Mouse (Mus musculus): ENCODE results near the gene Polr1c.

Polr1c gene

DNA sequence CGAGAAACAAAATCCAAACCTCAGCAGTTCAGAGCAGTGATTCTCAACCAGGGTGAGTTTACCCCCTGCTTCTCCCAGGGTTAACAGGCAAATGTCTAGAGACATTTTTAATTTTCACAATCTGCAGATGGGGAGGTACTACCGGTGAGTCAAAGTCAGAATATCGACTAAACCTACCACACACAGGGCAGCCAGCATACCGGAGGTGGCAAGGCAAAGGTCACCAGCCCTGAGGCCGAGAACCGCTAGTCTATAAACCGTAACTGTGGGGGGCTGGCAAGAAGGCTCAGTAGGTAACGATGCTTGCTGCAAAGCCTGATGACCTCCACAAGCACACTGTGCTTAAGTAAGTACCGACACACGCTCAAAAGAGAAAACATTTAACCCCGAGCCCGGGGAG, 17.6 kb upstream of the Polr1c start:
- no peak for DNase-seq

DNA sequence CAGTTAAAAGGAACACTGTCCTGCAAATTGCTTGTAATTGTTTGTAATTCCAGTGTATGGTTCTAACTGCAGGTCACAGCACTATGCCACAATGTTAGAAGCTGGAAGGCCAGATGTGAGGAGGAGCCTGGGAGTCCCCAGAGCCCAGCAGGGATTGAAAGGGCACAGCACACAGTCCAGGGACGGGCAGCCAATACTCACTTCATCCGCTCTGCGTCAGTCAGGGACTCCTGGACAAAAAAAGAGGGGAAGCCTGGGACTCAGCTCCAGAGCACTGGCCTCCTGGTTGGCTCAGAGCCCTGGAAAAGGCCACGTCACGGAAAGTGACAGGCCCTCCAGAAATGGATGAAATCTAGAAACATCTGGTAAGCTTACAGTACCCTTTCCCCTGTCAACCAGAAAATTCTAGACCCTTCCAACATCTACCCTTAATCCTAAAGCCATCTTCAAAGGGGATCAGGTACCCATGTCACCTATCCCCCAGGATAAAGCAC, 14.4 kb upstream of the Polr1c start:
- no peak for DNase-seq

DNA sequence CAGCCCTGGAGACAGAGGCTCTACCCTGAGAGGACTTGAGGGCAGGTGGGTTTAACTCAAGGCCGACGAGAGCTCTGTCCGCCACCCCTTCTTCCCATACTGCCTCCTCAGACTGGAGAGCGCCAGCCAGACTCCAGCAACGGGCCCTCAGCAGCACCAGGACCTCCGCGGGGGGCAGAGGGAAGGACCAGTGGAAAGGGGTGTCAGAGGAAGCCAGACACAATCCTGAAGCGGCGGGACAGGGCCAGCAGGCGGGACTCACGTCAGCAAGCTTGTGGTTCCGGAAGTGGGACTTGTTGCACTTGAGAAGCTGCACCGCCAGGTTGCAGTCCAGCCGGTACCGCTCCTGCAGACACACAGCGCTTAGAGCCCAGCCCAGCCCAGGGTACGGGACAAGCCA, 11.8 kb upstream of the Polr1c start:
- DNase-seq, result no peak

DNA sequence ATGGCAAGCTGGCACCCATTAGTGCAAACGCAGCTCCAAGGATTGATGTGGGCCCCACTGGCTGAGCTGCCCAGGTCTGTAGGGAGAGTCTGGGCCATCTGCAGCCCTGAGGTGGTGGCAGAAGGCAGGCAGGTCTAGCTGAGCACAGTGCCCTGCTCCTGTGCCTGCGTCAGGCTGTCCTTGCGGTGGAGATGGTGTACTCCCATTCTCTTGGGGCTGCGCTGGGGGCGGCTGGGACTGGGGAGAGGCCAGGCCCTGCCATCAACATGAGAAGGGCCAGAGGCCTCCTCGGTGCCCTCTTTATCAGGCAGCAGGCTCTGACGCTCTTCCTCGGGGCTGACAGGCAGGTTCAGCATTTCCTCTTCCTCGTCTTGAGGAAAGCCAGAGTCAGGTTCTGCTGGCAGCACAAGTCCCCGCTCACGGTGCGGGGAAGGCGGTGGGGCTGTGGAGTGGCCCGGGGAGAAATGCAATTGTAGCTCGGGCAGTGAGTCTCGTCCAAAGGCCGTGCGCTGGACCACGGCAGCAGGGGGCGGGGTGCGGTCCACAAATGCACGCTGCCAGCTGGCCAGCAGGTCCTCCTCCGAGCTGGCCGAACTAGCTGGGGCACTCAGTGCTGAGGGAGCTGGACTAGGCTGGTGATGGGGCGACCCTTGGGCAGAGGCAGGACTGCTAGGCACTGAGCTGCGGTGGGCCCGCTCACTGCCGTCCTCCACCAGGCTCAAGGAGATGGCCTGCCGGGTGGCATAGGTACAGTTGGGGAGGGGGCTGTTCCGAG, 10.6 kb upstream of the Polr1c start:
- DNase-seq, result no peak

- no peak for DNase-seq
Observed at GRCm38 (mm10) chr17:46255147-46255546, 7.3 kb upstream of the Polr1c start.

DNA sequence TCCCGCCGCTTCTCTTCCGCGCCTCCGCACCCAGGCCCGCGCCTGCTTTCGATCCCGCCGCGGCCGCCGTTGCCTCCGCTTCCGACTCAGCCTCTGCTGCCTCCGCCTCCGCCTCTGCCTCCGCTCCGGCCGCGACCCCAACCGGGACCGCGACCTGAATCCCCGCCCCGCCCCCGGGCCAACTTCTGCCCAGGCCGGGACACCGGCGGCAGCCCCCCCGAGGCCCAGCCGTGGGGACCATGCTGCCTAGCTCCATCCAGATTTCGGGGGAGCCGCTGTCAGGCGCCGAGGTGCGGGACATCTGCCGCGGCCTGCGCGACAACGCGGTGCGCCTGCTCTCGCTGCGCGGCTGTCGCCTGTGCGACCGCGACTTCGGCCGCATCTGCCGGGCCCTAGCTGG, 6.3 kb upstream of the Polr1c start:
- peak; percentile 54 for DNase-seq

GRCm38 (mm10) chr17:46253452-46254084, 5.7 kb upstream of the Polr1c start, which contains the start of gene Lrrc73:
Gene Lrrc73 (plus strand): TSS chr17:46253531.
- DNase-seq, result peak; percentile 90

- no peak for DNase-seq
Observed at GRCm38 (mm10) chr17:46252571-46253451, 5.0 kb upstream of the Polr1c start.

DNA sequence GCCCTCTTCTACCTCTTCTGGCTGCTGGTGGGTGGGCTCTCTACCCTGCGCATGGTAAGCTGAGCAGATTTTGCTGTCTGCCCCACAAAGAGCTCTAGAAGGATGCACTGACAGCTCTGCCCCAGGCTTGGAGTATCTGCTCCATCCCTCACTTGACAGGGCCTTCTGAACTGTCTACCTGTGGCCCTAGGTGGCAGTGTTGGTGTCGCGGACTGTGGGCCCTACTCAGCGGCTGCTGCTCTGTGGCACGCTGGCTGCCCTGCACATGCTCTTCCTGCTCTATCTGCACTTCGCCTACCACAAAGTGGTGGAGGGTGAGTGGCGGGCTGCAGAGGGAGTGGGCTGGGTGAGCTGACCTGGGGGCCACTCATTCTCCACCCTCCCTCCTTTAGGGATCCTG, 3.3 kb upstream of the Polr1c start:
- no peak for DNase-seq

GRCm38 (mm10) chr17:46248189-46248522, 302 bp upstream of the Polr1c start:
- no peak for DNase-seq

DNA sequence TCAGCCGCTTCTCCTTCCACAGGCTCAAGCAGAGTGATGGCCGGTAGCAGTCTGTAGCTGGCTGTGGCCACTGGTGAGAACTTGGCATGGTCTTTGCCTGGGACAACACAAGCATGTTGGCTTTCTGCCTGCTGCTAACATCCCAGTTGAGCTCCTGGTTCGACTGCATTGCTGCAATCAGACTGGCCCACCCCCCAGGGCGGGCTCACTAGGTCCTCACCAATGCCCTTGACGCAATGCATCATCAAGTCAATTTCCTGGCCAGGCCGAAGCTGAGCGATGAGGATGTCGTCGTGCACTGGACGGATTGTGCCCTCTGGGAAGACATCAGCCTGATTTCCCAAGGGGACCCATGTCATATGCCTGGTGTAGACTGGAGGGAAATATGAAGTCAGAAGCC, 3.3 kb downstream of the Polr1c start:
- DNase-seq, result no peak

DNA sequence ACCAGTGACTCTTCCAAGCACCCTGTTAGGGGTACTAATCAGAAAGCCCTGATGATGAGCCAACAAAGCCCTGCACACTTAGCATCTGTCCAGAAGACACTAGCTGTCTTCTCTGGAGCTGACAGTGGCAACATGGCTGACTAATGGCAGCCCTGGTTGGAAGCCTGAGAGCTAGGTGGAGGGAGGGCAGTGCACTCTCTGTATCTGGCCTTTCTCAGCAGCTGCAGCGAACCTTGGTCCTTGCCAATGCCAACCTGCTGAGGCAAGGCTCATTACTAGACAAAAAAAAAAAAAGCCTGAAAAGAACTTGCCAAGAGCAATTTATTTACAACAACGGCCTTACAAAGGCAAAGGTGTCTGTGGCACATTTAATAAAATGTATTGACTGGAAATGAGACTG, 4.2 kb downstream of the Polr1c start:
- no peak for DNase-seq

GRCm38 (mm10) chr17:46242993-46243392, 4.9 kb downstream of the Polr1c start:
- no peak for DNase-seq

- no peak for DNase-seq
Observed at GRCm38 (mm10) chr17:46242274-46242673, 5.6 kb downstream of the Polr1c start.

DNA sequence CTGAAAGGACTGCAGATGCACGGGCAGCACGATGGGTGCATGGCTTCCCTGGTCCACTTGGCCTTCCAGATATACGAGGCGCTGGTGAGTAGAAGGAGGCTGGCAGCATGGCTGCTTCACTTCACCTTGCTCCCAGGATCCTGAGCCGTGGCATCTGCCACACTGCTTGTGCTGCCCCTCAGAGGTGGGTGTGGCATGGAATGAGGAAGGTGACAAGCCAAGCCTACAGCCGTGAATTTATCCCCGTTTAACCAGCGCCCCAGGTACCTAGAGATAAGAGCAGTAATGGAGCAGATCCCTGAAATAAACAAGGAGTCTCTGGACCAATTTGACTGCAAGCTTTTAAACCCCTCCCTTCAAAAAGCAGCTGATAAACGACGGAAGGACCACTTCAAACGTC, 6.4 kb downstream of the Polr1c start:
- no peak for DNase-seq

DNA sequence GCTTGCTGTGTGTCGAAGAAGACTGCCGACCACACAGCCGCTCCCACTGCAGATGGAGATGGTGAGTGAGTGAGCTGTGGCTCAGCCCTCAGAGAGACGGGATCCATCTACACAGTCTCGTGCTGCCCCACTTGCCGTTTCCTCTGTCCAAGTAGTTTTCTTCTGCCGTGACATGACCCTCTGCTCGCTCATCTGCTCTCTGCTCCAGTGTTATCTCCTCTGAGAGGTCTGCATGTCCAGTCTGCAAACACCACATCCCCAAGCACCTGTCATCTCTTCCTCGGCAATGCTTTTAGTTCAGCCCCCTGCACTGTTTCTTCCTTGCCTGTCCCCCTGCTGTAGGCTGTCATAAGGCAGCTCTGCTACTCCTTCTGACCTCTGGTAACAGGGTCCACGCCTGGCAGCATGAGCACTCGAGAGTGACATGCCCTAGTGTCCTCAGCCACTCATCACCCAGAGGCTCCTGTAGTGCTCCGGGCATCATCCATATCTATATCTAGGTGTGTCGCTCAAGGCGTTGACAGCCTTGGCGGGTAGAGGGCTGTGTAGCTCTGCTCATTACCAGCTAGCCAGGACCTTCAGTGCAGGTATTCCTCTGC, 8.2 kb downstream of the Polr1c start:
- no peak for DNase-seq

DNA sequence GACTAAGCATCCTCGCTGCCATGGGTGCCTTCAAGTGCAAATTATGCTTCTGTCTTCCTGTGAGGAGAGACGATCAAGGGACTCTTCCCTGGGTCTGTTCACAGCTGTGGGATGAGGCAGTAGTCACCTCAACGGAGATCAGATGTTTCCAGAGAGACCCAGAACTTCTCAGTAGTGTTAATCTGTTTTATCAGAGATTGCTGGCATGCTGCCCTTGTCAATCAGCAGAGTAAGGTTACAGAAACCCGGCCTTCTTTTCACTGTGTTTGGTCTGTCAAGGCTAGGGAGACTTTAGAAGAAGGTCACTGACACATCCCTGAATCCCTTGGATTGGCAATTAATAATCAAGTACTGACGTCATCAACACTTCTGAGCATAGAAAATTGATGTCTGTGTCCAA, 10.4 kb downstream of the Polr1c start:
- no peak for DNase-seq

DNA sequence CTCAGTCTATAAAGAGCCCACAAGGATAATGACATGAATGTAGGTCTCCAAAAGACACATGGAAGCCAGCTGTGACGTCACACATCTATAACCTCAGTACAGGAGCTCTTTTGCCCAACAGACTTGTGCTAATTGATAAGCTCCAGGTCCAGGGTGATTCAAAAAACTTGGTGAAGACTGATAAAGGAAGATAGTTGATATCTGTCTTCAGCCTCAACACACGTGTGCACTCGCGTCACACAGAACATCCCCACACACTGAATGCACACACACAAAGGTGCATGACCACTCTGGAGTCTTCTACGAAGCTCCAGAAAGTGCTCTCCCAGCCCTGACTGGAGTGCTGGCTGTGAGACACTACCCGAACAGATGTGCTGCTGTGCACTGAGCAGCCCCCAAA, 10.8 kb downstream of the Polr1c start:
- no peak for DNase-seq

DNA sequence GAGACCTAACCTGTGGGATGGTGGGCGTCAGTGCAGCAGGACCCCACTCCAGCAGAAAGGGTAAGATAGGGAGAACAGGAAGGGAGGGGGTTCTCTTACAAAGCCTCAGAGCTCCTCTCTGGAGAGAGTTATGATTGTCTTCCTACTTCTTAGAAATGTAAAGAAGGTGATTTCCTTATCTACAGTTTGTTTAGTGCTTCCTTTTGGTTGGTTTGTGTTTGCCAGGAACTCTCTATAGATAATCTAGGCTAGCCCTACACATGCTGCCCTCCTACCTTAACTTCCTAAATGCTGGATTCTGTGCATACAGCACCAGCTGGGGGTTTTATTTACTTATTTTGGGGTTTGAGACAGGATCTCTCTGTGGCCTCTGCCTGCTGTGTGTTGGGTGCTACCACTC, 11.8 kb downstream of the Polr1c start:
- DNase-seq, result no peak

DNA sequence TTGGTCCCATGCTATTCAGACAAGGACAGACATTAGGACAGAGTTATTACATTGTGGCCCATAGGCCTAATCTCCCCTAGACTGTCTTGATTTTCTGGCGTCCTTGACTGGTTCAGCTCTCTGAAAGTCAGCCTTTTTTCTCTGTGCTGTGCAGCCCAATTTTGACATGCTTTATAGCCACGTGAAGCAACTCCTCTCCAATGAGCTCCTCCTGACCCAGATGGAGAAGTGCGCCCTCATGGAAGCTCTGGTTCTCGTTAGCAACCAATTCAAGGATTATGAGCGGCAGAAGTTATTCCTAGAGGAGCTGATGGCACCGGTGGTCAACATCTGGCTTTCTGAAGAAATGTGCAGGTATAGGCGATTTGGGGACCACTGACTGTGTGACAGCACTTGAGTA, 20.3 kb downstream of the Polr1c start:
- DNase-seq, result no peak

- DNase-seq, result no peak
Observed at GRCm38 (mm10) chr17:46221601-46222000, 26.3 kb downstream of the Polr1c start.

GRCm38 (mm10) chr17:46210550-46210949, 37.3 kb downstream of the Polr1c start:
- no peak for DNase-seq

- no peak for DNase-seq
Observed at GRCm38 (mm10) chr17:46206676-46207075, 41.2 kb downstream of the Polr1c start.

Measured in cerebellum, adult 8-10 months (tissue).